Mouse (Mus musculus) testis, adult 2 months (tissue): ENCODE measurements at regions not wholly inside any gene's neighbourhood (a gene's known extent, or its start where the extent isn't known, plus 50 kb on each side); places are given as distances from the start of the nearest gene placed in this dataset.
A peak's percentile ranks its signal among the peaks of the same experiment; 100 is the strongest.

Experiments
- H3K27ac ChIP-seq: fragments of 200-500 bp; 2 replicates; pipeline ENCODE4 v1.5.1; 2012; ENCODE audit warnings: low read depth, low read length; ENCODE audit not compliant: control insufficient read depth, insufficient read depth
- H3K27me3 ChIP-seq: fragments of 200-500 bp; 2 replicates; pipeline ENCODE4 v1.6.1; 2012; ENCODE audit warnings: mild to moderate bottlenecking, low read length, moderate library complexity; ENCODE audit not compliant: control insufficient read depth, insufficient read depth
- H3K36me3 ChIP-seq: fragments of 200-500 bp; 2 replicates; pipeline ENCODE4 v1.6.1; 2012; ENCODE audit warnings: mild to moderate bottlenecking, low read length; ENCODE audit not compliant: control insufficient read depth, insufficient read depth
- H3K4me1 ChIP-seq: fragments of 200-500 bp; 2 replicates; pipeline ENCODE4 v1.6.1; 2012; ENCODE audit warnings: low read length; ENCODE audit not compliant: control insufficient read depth, insufficient read depth
- H3K4me3 ChIP-seq: fragments of 200-500 bp; 2 replicates; pipeline ENCODE4 v1.5.1; 2012; ENCODE audit warnings: low read depth, mild to moderate bottlenecking, low read length, moderate library complexity, mixed read lengths; ENCODE audit not compliant: control insufficient read depth
- CTCF ChIP-seq: fragments of 200-500 bp; IDR thresholded peaks from 2 replicates; pipeline ENCODE4 v1.5.1; 2012; ENCODE audit warnings: low read depth, mild to moderate bottlenecking, inconsistent platforms, low read length, moderate library complexity; ENCODE audit not compliant: control insufficient read depth, insufficient read depth, insufficient replicate concordance
- POLR2A ChIP-seq: fragments of 200-500 bp; IDR thresholded peaks from 2 replicates; pipeline ENCODE4 v1.6.1; 2012; ENCODE audit warnings: low read depth, mild to moderate bottlenecking, inconsistent platforms, low read length, moderate library complexity; ENCODE audit not compliant: control insufficient read depth

DNA sequence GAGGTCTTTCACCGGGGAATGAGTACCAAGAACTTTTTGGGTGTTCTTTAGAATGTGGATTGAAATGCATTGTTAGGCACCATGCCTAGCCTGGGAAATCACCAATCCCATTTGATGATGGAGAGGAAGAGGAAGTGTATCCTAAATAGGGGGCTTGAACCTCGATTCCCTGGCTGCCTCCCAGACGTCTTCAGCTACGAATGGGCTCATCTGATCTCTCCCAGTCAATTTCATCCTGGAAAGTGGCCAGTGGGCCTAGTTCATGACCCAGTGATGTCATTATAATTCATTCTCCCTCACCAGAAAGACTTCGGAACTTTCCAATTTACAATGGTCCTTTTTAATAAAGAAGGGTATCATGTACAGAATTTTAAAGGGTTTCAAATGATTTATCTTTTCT is 102.1 kb downstream of the Gm10295 start:
- no peaks in the 10 kb centered on the region for H3K36me3 ChIP-seq
- no peaks in the 10 kb centered on the region for H3K4me1 ChIP-seq
- no peak overlapping the region for H3K27ac ChIP-seq
- no peak overlapping the region for H3K4me3 ChIP-seq
- TF ChIP-seq CTCF (no peak), POLR2A (no peak)
- H3K27me3 ChIP-seq: no peaks in the 10 kb centered on the region

GRCm38 (mm10) chr7:71247922-71248321 is 103.4 kb downstream of the Gm10295 start:
- peak overlapping the region; percentile 51 for H3K27ac ChIP-seq
- H3K27me3 ChIP-seq: no peaks in the 10 kb centered on the region
- no peaks in the 10 kb centered on the region for H3K36me3 ChIP-seq
- no peak overlapping the region for H3K4me3 ChIP-seq
- TF ChIP-seq POLR2A (no peak), CTCF (no peak)
- H3K4me1 ChIP-seq: no peaks in the 10 kb centered on the region

DNA sequence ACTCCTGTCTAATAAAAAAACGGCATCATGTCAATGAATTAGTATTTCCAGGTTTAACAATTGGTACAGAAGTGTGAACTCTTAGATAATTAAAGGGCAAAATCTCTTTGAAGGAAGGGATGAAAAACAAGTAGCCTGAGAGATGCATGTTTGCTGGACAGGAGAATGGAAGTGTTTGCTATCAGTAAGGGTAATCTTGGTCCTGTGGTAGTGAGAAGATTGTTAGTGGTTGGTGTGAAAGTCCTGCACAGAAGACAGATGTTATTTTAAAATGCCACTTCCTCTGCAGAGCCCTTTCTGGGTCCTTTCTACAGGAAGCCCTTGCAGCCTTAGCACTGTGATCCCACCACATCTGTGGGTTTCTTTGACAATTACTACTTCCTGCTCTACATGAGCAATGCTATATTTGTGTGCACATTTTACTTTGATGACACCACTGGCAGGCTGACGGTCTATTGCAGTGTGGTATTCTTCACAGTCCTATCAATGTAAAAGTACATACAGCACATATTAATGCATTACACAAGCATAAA is 108.8 kb downstream of the Gm10295 start:
- H3K4me1 ChIP-seq: no peaks in the 10 kb centered on the region

DNA sequence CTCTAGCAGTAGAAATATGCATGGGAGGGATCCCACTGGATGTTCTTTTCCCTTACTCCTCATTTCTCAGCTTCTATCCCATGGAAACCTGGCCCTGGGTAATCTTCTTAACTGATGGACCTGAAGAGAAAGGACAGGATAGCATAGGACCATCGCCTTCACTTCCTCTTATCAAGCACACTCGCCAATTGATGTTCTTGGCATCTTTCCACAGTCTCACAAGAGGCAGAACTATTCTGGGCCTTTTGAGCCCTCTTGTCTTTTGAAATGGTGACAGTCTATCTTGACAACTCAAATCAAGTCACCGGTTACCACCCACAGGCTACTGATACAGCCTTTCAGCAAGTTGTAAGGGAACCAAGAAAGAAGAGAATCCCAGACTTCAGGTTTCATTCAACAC is 112.1 kb downstream of the Gm10295 start:
- no peaks in the 10 kb centered on the region for H3K4me1 ChIP-seq
- H3K4me3 ChIP-seq: no peak overlapping the region
- TF ChIP-seq POLR2A: no peak
- no peak overlapping the region for H3K27ac ChIP-seq
- no peaks in the 10 kb centered on the region for H3K36me3 ChIP-seq
- no peaks in the 10 kb centered on the region for H3K27me3 ChIP-seq

More for the DNA sequence above, 108.8 kb downstream of the Gm10295 start:
- Histone ChIP-seq H3K27me3 (no peaks in the 10 kb centered on the region), H3K36me3 (no peaks in the 10 kb centered on the region), H3K4me3 (no peak overlapping the region), H3K27ac (no peak overlapping the region)
- TF ChIP-seq CTCF: no peak
- TF ChIP-seq POLR2A: no peak

DNA sequence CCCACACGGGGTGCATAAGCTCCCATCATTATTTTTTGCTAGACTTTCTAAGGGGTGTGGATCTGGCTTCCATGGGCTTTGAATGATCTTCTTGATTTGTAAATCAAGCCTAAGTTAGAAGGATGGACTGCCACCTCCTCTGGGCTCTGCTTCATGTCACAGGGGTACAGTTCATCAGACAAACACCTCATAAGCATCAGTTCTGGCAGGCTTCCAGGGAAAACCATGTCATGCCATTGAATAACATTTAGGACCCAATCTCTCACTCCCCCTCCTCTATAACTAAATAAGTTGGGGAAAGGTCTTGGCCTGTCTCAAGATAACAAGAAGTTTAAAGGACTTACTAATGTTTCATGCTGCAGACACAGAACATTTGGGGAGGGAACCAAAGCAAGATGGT is 115.0 kb downstream of the Gm10295 start:
- H3K27me3 ChIP-seq: no peaks in the 10 kb centered on the region
- H3K4me3 ChIP-seq: no peak overlapping the region
- TF ChIP-seq POLR2A: no peak
- TF ChIP-seq CTCF: no peak
- H3K4me1 ChIP-seq: no peaks in the 10 kb centered on the region
- H3K36me3 ChIP-seq: no peaks in the 10 kb centered on the region
- no peak overlapping the region for H3K27ac ChIP-seq

DNA sequence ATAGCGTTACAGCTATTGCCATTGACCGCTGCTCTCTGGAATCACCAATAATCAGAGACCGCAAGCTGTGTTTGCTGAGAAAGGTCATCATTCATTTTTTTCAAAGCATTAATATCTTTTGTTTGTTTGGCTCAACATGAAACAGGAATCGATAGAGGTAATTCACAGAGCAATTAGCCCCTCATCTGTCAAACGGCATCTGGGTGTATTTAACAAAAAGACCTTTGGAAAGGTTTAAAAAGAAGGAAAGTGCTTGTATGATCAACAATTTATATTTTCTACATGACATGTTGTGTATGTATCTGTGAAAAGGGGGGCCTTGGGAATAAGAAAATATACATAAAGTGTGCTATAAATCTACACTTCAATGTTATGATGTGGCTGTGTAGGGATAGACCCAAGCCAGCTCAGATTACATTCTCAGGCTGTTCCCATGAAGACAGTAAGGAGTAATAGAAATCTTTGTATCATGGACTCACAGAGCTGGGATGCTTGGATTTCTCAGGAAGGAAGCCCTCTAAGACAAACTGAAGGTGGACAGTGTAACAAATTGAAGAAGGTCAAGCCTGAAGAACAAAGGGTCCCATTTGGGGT is 117.0 kb downstream of the Gm10295 start:
- no peaks in the 10 kb centered on the region for H3K27me3 ChIP-seq
- no peaks in the 10 kb centered on the region for H3K36me3 ChIP-seq
- TF ChIP-seq POLR2A (no peak), CTCF (no peak)
- H3K4me1 ChIP-seq: no peaks in the 10 kb centered on the region
- no peak overlapping the region for H3K4me3 ChIP-seq
- H3K27ac ChIP-seq: peak overlapping the region; percentile 59; the same call in 1 of the 2 replicates

- Histone ChIP-seq H3K27ac (peak overlapping the region; percentile 62), H3K4me1 (no peaks in the 10 kb centered on the region), H3K27me3 (no peaks in the 10 kb centered on the region), H3K4me3 (no peak overlapping the region), H3K36me3 (no peaks in the 10 kb centered on the region)
- TF ChIP-seq CTCF (no peak), POLR2A (no peak)
These were observed 118.2 kb downstream of the Gm10295 start for GRCm38 (mm10) chr7:71232821-71233815.
